Mouse (Mus musculus) R1 (cell line): ENCODE data around the gene Yy2.
A peak's percentile ranks its signal among the peaks of the same experiment; 100 is the strongest.

Experiments used
- DNase-seq: peaks from one replicate; pipeline ENCODE4 v3.0.0-alpha.2; 2018; ENCODE audit warnings: low read depth, low spot score

Gene Yy2

GRCm38 (mm10) chrX:157568840-157569239, at the start of gene Yy2:
TSS of gene Yy2 (minus strand) at chrX:157568985.
- DNase-seq = peak; percentile 84

GRCm38 (mm10) chrX:157612894-157613293, 44.1 kb upstream of the Yy2 start:
- DNase-seq = peak; percentile 40

- DNase-seq = peak; percentile 96
These were observed 32.7 kb upstream of the Yy2 start for GRCm38 (mm10) chrX:157601450-157601849.

- DNase-seq = peak; percentile 78
These were observed 29.6 kb upstream of the Yy2 start, which contains the start of gene Mbtps2 for GRCm38 (mm10) chrX:157598186-157598996. TSS of gene Mbtps2 (minus strand) at chrX:157598715.

GRCm38 (mm10) chrX:157597585-157598185, 28.9 kb upstream of the Yy2 start:
- DNase-seq = peak; percentile 42

DNA sequence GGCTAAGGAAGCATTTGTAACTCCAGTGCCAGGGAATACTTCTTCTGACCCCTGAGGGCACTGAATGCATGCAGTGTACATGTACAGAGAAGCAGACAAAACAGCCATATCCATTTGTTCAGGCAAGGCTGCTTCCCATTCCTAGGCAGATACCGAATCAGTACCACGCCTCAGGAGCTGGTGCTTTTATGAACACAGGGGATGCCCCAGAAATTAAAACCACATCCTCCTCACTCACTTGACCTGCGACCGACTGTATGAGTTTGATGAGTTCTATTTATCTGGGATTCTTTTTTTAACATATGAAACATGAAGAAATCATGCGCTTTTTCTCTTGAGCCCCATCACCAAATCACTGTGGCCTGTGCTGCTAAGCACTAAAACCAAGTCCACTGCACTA, 28.0 kb upstream of the Yy2 start:
- DNase-seq = no peak

DNA sequence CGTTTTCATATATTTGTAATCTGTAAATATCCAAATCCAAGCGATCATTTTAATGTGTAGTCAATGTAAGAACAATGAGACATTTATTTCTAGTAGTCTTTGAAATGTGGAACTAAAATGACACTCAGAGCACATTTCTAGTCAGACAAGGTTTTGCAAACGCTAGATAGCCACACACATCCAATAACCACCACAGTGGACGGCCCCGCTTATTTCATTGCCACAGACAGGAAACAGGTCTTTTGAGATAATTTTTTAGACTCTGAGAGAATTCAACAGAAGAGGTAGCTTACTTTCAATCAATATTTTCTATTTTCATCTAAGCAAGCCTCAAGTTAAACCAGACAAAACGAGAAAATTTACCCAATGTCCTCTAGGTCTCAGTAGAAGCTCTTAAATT, 27.1 kb upstream of the Yy2 start:
- DNase-seq = no peak

DNA sequence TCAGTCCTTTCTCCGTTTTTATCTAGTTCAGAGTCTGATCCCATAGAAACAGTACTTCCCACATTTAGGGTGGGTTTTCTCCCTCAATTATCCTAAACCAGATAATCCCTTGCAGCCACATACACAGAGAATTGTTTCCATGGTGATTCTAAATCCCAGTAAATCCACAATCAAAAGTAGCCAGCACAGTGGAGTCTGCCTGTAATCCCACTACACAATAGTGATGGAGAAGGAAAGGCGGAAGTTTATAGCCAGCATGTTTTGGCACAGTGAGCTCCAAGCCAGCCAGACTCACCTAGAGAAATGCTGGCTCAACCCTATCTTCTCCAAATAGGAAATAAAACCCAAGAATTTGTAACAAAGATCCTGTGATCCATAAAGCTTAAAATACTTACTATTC, 25.8 kb upstream of the Yy2 start:
- DNase-seq = peak; percentile 13

DNA sequence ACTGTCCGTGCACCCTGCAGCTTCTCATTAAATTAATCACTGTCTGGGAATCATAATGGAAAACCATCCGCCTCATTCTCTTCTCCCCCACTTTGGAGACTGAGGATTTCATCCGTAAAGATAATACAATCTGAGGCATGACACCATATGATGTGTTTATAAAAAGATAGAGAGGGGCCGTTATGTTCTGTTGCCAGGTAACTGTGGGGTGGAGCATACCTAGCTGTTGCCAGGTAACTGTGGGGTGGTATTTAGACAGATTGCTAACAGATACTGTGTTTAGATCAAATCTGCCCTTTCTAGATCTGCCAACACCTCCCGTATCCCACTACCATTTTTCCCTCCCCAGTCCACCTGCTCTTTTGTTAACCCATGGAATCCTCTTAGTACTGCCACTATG, 18.2 kb upstream of the Yy2 start:
- no peak for DNase-seq

- no peak for DNase-seq
These were observed 17.6 kb upstream of the Yy2 start for GRCm38 (mm10) chrX:157586397-157586796.

DNA sequence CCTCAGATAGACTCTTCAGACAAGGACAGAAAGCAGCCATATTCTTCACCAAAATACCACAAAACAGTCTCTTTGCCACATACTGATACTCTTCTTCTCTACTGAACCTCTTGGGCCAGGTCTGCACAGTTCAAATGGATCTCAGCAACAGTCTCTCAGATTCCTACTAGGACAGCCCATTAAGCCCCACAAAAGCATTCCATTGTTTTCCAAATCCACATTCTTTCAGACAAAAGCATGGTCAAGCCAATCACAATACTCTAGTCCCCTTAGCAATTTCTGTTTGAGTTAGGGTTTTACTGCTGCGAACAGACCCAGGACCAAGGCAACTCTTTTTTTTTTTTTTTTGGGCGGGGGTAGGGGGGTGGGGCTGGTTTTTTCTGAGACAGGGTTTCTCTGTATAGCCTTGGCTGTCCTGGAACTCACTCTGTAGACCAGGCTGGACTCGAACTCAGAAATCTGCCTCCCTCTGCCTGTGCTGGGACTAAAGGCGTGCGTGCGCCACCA, 10.4 kb upstream of the Yy2 start:
- DNase-seq = peak; percentile 96

- no peak for DNase-seq
These were observed 5.9 kb upstream of the Yy2 start for GRCm38 (mm10) chrX:157574683-157575082.

- DNase-seq = peak; percentile 70
These were observed 5.0 kb downstream of the Yy2 start for GRCm38 (mm10) chrX:157563794-157564193.

DNA sequence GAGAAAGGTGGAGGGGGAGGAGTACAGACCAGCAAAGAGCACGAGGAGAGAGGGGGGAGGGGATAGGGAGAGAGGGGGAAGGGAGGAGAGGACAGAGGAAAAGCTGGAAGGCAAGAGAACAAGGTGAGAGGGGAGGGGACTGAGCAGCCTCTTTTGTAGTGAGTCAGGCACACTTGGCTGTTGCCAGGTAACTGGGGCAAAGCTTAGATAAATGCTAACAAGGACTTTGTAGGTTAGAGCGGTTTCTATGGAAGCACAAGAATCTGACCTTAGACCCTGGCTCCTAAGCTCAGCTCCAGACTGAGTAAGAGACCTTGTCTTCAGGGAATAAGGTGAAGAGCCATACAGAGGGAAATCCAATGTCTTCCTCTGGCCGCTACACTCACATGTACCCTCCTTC, 21.7 kb downstream of the Yy2 start:
- DNase-seq = peak; percentile 96
